Mouse (Mus musculus): ENCODE measurements around the gene Tbxas1. TPM values are rescaled to one million over a fixed set of nuclear protein-coding genes. Genes with fewer than 3 reads are reported as not detected.

Gene Tbxas1
- polyA plus RNA-seq, 1 experiment from 2014 or later = 1.1 TPM

- no peaks in the 10 kb centered on the region for H3K36me3 ChIP-seq
- no peaks in the 10 kb centered on the region for H3K9me3 ChIP-seq (replicated peaks)
- H3K27me3 ChIP-seq (ENCODE audit: low read depth, poor library complexity, severe bottlenecking) = no peaks in the 10 kb centered on the region
- no peak overlapping the region for H3K4me3 ChIP-seq
- no peaks in the 10 kb centered on the region for H3K4me1 ChIP-seq
- 85% methylated on average over 6 of the region's 6 CpGs for WGBS
- DNase-seq (ENCODE audit: low spot score) = no peak
- H3K27ac ChIP-seq = no peak overlapping the region
Observed at GRCm38 (mm10) chr6:38908401-38908800, 33.2 kb downstream of the Tbxas1 start.

DNA sequence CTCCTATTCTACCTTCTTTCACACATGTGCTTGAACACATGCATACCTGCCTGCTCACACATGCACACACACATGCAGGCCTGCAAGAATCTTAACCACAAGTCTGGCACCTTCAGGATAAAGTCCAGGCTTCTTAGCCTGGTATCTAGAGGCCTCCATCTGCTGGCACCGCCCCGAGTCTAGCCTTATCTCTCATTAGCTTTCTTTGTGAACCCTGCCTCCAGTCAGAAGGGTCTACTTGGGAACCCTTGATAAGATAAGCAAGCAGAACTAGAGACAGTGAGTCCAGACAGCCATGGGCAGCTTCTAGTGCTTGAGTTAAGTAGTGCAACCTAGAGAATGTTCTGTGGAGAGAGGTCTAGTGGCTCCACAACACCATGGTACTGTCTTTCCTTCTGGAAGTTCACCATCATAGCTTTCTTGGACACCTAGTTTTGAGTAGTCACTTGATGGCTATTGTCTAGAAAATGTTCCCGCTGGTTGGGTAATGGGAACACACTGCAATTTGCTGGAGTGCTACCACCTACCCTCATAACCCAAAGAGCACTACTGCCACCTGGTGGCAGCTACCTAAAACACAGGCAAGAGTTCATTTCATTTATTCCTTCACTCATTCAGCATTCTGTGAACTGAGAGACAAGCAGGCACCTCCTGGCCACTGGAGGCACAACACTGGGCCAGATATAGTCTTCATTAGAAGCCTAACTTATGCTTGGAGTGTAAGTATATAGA lies 35.8 kb downstream of the Tbxas1 start:
- Histone ChIP-seq H3K4me3 (no peak overlapping the region), H3K9me3 (replicated peaks) (no peaks in the 10 kb centered on the region), H3K27ac (0 out of 2 replicates have a peak overlapping the region, but pooled peaks have one; percentile 25), H3K36me3 (no peaks in the 10 kb centered on the region), H3K27me3 (ENCODE audit: low read depth, poor library complexity, severe bottlenecking) (no peaks in the 10 kb centered on the region), H3K4me1 (no peaks in the 10 kb centered on the region)
- 71% methylated on average over 3 of the region's 3 CpGs for WGBS
- peak; percentile 71 for DNase-seq (ENCODE audit: low spot score)

GRCm38 (mm10) chr6:38912121-38912660 lies 37.0 kb downstream of the Tbxas1 start:
- Histone ChIP-seq H3K27me3 (ENCODE audit: low read depth, poor library complexity, severe bottlenecking) (no peaks in the 10 kb centered on the region), H3K4me1 (no peaks in the 10 kb centered on the region), H3K4me3 (no peak overlapping the region), H3K27ac (no peak overlapping the region), H3K9me3 (replicated peaks) (no peaks in the 10 kb centered on the region), H3K36me3 (no peaks in the 10 kb centered on the region)
- no peak for DNase-seq (ENCODE audit: low spot score)

DNA sequence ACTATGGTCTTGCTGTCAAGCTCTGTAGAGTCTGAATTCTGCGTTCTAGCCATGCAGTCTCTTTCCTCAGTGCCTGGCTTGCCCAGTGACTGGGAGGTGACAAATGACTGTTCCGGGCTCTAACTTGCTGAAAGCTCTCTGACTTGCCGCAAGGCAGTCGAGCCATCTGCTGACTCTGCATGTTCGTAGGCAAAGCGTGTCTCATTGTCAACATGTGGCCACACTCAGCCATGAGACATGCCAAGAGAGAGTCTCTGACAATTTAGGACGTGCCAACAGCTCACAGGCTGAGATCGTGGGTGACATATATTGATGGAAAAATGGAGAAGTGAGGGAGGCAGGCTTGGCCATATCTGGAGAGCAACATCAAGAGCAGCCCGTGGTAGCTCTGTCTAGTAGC lies 37.6 kb downstream of the Tbxas1 start:
- H3K27ac ChIP-seq = no peak overlapping the region
- H3K36me3 ChIP-seq = no peaks in the 10 kb centered on the region
- no peak overlapping the region for H3K4me3 ChIP-seq
- H3K27me3 ChIP-seq (ENCODE audit: low read depth, poor library complexity, severe bottlenecking) = no peaks in the 10 kb centered on the region
- DNase-seq (ENCODE audit: low spot score) = no peak
- WGBS = 86% methylated on average over 9 of the region's 9 CpGs
- H3K4me1 ChIP-seq = no peaks in the 10 kb centered on the region
- H3K9me3 ChIP-seq (replicated peaks) = no peaks in the 10 kb centered on the region

- Histone ChIP-seq H3K4me1 (no peaks in the 10 kb centered on the region), H3K27ac (no peak overlapping the region), H3K36me3 (no peaks in the 10 kb centered on the region), H3K4me3 (no peak overlapping the region), H3K9me3 (replicated peaks) (no peaks in the 10 kb centered on the region), H3K27me3 (ENCODE audit: low read depth, poor library complexity, severe bottlenecking) (no peaks in the 10 kb centered on the region)
- DNase-seq (ENCODE audit: low spot score) = no peak
- WGBS = 89% methylated on average over 13 of the region's 13 CpGs
Observed at GRCm38 (mm10) chr6:38913386-38914042, 38.3 kb downstream of the Tbxas1 start.

- 91% methylated on average over 10 of the region's 10 CpGs for WGBS
- no peak for DNase-seq (ENCODE audit: low spot score)
- Histone ChIP-seq H3K36me3 (no peaks in the 10 kb centered on the region), H3K9me3 (replicated peaks) (no peaks in the 10 kb centered on the region), H3K27me3 (ENCODE audit: low read depth, poor library complexity, severe bottlenecking) (no peaks in the 10 kb centered on the region), H3K4me3 (no peak overlapping the region), H3K27ac (no peak overlapping the region), H3K4me1 (no peaks in the 10 kb centered on the region)
Observed at GRCm38 (mm10) chr6:38914181-38914580, 39.0 kb downstream of the Tbxas1 start.

DNA sequence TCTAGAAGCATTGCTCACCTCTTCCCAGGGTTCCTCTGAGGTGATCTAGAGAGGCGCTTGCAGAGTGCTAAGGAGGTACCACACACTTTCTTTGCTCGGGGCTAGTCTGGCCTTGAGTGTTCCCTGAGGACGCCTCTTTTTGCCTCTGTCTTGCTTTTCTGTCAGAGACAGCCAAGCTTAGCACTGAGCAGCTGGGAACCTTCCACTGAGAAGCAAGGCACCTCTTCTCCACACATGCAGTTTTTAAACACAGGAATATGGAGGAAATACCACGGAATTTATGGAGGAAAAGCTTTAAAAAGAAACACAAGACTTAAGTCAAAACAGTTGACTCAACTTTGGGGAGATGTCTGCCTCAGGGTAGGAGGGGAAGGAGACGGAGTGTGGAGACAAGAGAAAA lies 40.6 kb downstream of the Tbxas1 start:
- Histone ChIP-seq H3K27ac (no peak overlapping the region), H3K4me1 (no peaks in the 10 kb centered on the region), H3K9me3 (replicated peaks) (no peaks in the 10 kb centered on the region), H3K36me3 (no peaks in the 10 kb centered on the region), H3K27me3 (ENCODE audit: low read depth, poor library complexity, severe bottlenecking) (no peaks in the 10 kb centered on the region), H3K4me3 (no peak overlapping the region)
- 77% methylated on average over 5 of the region's 5 CpGs for WGBS
- DNase-seq (ENCODE audit: low spot score) = no peak

- H3K9me3 ChIP-seq (replicated peaks) = no peaks in the 10 kb centered on the region
- no peak overlapping the region for H3K4me3 ChIP-seq
- no peaks in the 10 kb centered on the region; the same call in 1 of the 2 replicates for H3K4me1 ChIP-seq
- no peaks in the 10 kb centered on the region for H3K27me3 ChIP-seq (ENCODE audit: low read depth, poor library complexity, severe bottlenecking)
- no peak for DNase-seq (ENCODE audit: low spot score)
- WGBS = 88% methylated on average over 4 of the region's 4 CpGs
- no peak overlapping the region for H3K27ac ChIP-seq
- no peaks in the 10 kb centered on the region for H3K36me3 ChIP-seq
Observed at GRCm38 (mm10) chr6:38916571-38916970, 41.4 kb downstream of the Tbxas1 start.

- Histone ChIP-seq H3K9me3 (replicated peaks) (no peaks in the 10 kb centered on the region), H3K4me3 (no peak overlapping the region), H3K36me3 (no peaks in the 10 kb centered on the region), H3K27me3 (ENCODE audit: low read depth, poor library complexity, severe bottlenecking) (no peaks in the 10 kb centered on the region), H3K4me1 (no peaks in the 10 kb centered on the region; the same call in 1 of the 2 replicates), H3K27ac (no peak overlapping the region)
- DNase-seq (ENCODE audit: low spot score) = no peak
- WGBS = 80% methylated on average over 3 of the region's 3 CpGs
Observed at GRCm38 (mm10) chr6:38917415-38917814, 42.2 kb downstream of the Tbxas1 start.

DNA sequence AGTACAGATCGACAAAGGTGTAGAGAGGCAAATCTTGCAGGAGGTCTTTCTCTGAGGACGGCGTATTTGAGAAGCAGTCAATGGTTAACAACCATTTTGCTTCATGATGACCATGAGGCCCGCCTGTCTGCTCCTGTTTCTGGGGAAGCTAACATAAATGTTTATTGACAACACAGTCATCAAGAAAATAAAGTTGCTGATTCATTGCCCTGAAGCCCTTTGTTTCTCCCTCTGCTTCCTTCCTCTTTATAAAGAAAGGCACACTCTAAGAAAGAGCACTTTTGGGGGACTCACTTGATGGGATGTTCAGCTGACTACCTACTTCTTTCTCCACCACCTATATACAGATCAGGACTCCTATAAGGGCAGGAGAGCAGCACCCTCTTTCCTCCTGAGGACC lies 43.5 kb downstream of the Tbxas1 start:
- Histone ChIP-seq H3K36me3 (no peaks in the 10 kb centered on the region), H3K27ac (no peak overlapping the region), H3K4me3 (no peak overlapping the region), H3K9me3 (replicated peaks) (no peaks in the 10 kb centered on the region), H3K27me3 (ENCODE audit: low read depth, poor library complexity, severe bottlenecking) (no peaks in the 10 kb centered on the region), H3K4me1 (no peaks in the 10 kb centered on the region; the same call in 1 of the 2 replicates)
- DNase-seq (ENCODE audit: low spot score) = no peak
- WGBS = 92% methylated on average over 4 of the region's 4 CpGs

GRCm38 (mm10) chr6:38919135-38919740 lies 44.0 kb downstream of the Tbxas1 start:
- Histone ChIP-seq H3K36me3 (no peaks in the 10 kb centered on the region), H3K9me3 (replicated peaks) (no peaks in the 10 kb centered on the region), H3K4me1 (no peaks in the 10 kb centered on the region; the same call in 1 of the 2 replicates), H3K4me3 (no peak overlapping the region), H3K27ac (no peak overlapping the region), H3K27me3 (ENCODE audit: low read depth, poor library complexity, severe bottlenecking) (no peaks in the 10 kb centered on the region)
- 91% methylated on average over 14 of the region's 14 CpGs for WGBS
- no peak for DNase-seq (ENCODE audit: low spot score)

GRCm38 (mm10) chr6:38920141-38920540 lies 44.9 kb downstream of the Tbxas1 start:
- Histone ChIP-seq H3K27ac (no peak overlapping the region), H3K4me3 (no peak overlapping the region), H3K4me1 (no peaks in the 10 kb centered on the region; the same call in 1 of the 2 replicates), H3K27me3 (ENCODE audit: low read depth, poor library complexity, severe bottlenecking) (no peaks in the 10 kb centered on the region), H3K9me3 (replicated peaks) (no peaks in the 10 kb centered on the region), H3K36me3 (no peaks in the 10 kb centered on the region)
- WGBS = 87% methylated on average over 6 of the region's 6 CpGs
- no peak for DNase-seq (ENCODE audit: low spot score)

Measured in limb, embryonic 10.5 days (tissue).